Mouse (Mus musculus): ENCODE measurements around the gene Epm2aip1. TPM values are rescaled to one million over a fixed set of nuclear protein-coding genes. Genes with fewer than 3 reads are reported as not detected.

Gene Epm2aip1
- polyA plus RNA-seq, 1 experiment from 2014 or later = 28.0 TPM

DNA sequence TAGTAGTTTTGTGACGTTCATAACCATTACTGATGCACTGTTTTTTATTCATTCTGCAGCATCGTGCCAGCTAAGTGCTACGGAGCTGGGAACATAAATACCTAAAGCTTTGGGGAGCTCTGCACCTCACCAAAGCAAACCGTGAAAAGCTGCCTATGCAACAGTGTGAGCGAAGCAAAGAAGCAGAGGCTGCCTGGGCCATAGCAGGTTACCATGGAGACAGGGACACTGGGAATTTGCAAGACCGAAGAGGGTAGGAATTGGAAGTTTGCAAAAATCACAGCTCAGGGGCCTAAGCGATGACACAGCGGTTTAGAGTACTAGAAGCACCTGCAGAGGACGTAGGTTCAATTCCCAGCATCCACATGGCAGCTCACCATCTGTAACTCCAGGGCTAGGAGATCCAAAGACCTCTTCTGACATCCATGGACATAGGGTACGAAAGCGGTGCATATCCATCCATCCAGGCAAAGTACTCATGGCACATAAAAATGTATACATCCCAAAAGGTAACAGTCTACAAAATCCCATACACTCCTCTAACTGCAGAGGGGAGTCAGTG, 18.9 kb downstream of the Epm2aip1 start:
- H3K4me1 ChIP-seq = peaks cover 19% of the 10 kb centered on the region
- no peaks in the 10 kb centered on the region for H3K9me3 ChIP-seq
- no peak overlapping the region for H3K4me3 ChIP-seq
- H3K27me3 ChIP-seq (ENCODE audit: poor library complexity, severe bottlenecking) = no peaks in the 10 kb centered on the region
- no peak for DNase-seq (ENCODE audit: extremely low spot score, low spot score)
- WGBS = 78% methylated on average over 11 of the region's 11 CpGs
- no peak overlapping the region for H3K27ac ChIP-seq
- H3K36me3 ChIP-seq (replicated peaks) = no peaks in the 10 kb centered on the region

DNA sequence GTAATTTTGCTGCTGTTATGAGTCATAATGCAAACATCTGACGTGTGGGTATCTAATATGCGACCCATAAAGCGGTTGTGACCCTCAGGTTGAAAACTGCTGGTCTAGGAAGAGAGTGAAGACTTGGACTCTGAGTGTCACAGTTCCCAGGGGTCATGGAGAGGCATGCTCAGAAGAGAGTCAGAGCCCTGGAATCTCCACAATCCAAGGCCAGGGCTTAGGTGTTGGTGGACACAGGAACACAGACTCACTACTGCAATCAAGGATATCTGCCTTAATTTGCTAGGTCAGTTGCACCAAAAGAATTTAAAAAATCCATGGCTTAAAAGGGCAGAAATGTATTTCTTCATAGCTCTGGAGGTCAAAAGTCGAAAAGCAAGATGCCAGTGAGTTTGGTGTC, 21.5 kb downstream of the Epm2aip1 start:
- no peak overlapping the region for H3K27ac ChIP-seq
- no peaks in the 10 kb centered on the region for H3K27me3 ChIP-seq (ENCODE audit: poor library complexity, severe bottlenecking)
- no peak overlapping the region for H3K4me3 ChIP-seq
- 91% methylated on average over 4 of the region's 4 CpGs for WGBS
- DNase-seq (ENCODE audit: extremely low spot score, low spot score) = no peak
- H3K9me3 ChIP-seq = no peaks in the 10 kb centered on the region
- no peaks in the 10 kb centered on the region for H3K36me3 ChIP-seq (replicated peaks)
- peaks cover 12% of the 10 kb centered on the region for H3K4me1 ChIP-seq

GRCm38 (mm10) chr9:111294911-111295310, 23.2 kb downstream of the Epm2aip1 start:
- Histone ChIP-seq H3K27me3 (ENCODE audit: poor library complexity, severe bottlenecking) (no peaks in the 10 kb centered on the region), H3K4me3 (no peak overlapping the region), H3K9me3 (no peaks in the 10 kb centered on the region), H3K4me1 (peaks cover 3% of the 10 kb centered on the region), H3K27ac (no peak overlapping the region), H3K36me3 (replicated peaks) (no peaks in the 10 kb centered on the region)
- DNase-seq (ENCODE audit: extremely low spot score, low spot score) = no peak
- WGBS = 91% methylated on average over 6 of the region's 6 CpGs

DNA sequence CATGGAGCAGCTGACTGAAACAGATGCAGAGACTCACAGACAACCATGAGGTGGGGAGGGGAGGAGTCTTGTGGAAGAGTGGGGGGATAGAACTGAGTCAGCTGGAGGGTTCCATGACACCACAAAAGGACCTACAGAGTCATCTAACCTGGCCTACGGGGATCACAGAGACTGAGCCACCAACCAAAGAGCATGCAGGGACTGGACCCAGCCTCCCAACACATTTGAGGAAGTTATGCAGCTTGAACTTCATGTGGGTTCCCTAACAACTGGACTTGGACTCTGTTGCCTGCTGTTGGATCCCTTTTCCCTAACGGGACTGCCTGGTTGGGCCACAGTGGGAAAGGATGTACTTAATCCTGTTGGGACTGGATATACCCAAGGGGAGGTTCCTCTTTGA, 23.6 kb downstream of the Epm2aip1 start:
- no peaks in the 10 kb centered on the region for H3K27me3 ChIP-seq (ENCODE audit: poor library complexity, severe bottlenecking)

GRCm38 (mm10) chr9:111296433-111296832, 24.7 kb downstream of the Epm2aip1 start:
- Histone ChIP-seq H3K4me1 (no peaks in the 10 kb centered on the region), H3K27me3 (ENCODE audit: poor library complexity, severe bottlenecking) (no peaks in the 10 kb centered on the region), H3K4me3 (no peak overlapping the region), H3K36me3 (replicated peaks) (no peaks in the 10 kb centered on the region), H3K9me3 (no peaks in the 10 kb centered on the region), H3K27ac (no peak overlapping the region)
- 86% methylated on average over 7 of the region's 7 CpGs for WGBS
- DNase-seq (ENCODE audit: extremely low spot score, low spot score) = no peak

More for the DNA sequence above, 23.6 kb downstream of the Epm2aip1 start:
- no peaks in the 10 kb centered on the region for H3K9me3 ChIP-seq
- DNase-seq (ENCODE audit: extremely low spot score, low spot score) = no peak
- no peaks in the 10 kb centered on the region for H3K36me3 ChIP-seq (replicated peaks)
- H3K4me1 ChIP-seq = no peaks in the 10 kb centered on the region
- WGBS = 73% methylated on average over 2 of the region's 2 CpGs
- no peak overlapping the region for H3K27ac ChIP-seq
- H3K4me3 ChIP-seq = no peak overlapping the region

- H3K36me3 ChIP-seq (replicated peaks) = no peaks in the 10 kb centered on the region
- no peaks in the 10 kb centered on the region for H3K27me3 ChIP-seq (ENCODE audit: poor library complexity, severe bottlenecking)
- H3K4me3 ChIP-seq = no peak overlapping the region
- H3K9me3 ChIP-seq = no peaks in the 10 kb centered on the region
- no peaks in the 10 kb centered on the region for H3K4me1 ChIP-seq
- no peak for DNase-seq (ENCODE audit: extremely low spot score, low spot score)
- no peak overlapping the region for H3K27ac ChIP-seq
- 96% methylated on average over 2 of the region's 2 CpGs for WGBS
Measured at GRCm38 (mm10) chr9:111298606-111299005, 26.9 kb downstream of the Epm2aip1 start.

DNA sequence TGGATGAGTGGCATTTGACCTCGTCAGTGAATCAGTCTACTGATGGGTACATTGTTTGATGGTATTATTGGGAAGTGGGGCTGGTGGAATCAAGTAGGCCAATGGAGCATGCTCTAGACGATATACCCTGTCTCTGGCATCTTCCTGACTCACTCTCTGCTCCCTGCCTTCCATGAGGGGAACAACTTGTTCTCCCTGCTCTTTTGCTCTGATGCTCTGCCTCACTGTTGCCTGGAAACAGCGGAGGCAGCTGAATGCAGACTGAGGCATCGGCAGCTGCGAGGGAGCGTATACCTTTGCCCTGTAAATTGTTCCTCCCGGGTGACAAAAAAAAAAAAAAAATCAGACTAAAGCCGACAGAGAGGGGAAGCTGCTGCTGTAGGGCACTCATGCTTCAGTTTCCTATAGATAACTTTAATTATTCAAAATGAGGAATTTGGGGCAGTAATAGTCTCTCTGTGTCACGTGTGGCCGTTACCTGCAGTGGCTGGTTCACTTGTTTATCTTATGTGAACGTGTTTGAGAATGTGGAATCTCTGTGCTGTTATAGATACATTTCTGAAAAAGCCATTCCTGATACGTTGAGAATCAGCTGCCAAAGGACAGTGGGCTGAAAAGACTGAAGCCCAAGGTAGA, 30.6 kb downstream of the Epm2aip1 start:
- no peak for DNase-seq (ENCODE audit: extremely low spot score, low spot score)
- Histone ChIP-seq H3K27ac (no peak overlapping the region), H3K4me3 (no peak overlapping the region), H3K4me1 (no peaks in the 10 kb centered on the region), H3K9me3 (no peaks in the 10 kb centered on the region), H3K36me3 (replicated peaks) (no peaks in the 10 kb centered on the region), H3K27me3 (ENCODE audit: poor library complexity, severe bottlenecking) (no peaks in the 10 kb centered on the region)
- 79% methylated on average over 12 of the region's 12 CpGs for whole genome bisulfite sequencing

DNA sequence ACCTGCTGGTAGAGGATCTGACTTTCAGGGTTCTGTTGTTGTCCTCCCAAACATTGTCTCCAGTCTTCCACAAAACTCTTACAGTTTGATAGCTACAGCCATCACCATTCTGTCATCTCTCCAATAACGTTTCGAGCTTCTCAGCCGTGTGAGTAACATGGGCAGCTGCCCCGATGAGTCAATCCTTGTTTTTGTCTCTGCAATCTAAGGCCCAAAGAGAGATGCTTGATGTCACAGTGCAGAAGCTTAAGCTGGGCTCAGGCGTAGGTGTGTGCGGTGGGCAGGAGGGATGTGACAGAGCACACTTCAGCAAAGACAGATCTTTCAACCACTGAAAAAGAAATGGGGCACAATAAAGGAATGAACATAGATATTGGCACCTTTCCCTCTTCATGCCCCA, 32.3 kb downstream of the Epm2aip1 start:
- H3K27me3 ChIP-seq (ENCODE audit: poor library complexity, severe bottlenecking) = peaks cover 5% of the 10 kb centered on the region
- WGBS = 90% methylated on average over 6 of the region's 6 CpGs
- H3K36me3 ChIP-seq (replicated peaks) = no peaks in the 10 kb centered on the region

GRCm38 (mm10) chr9:111306142-111306541, 34.4 kb downstream of the Epm2aip1 start:
- Histone ChIP-seq H3K36me3 (replicated peaks) (no peaks in the 10 kb centered on the region), H3K9me3 (peaks cover 14% of the 10 kb centered on the region), H3K4me1 (0 out of 2 replicates have a peak, but pooled peaks cover under 1% of the 10 kb centered on the region), H3K27ac (no peak overlapping the region), H3K27me3 (ENCODE audit: poor library complexity, severe bottlenecking) (peaks cover 26% of the 10 kb centered on the region), H3K4me3 (no peak overlapping the region)
- DNase-seq (ENCODE audit: extremely low spot score, low spot score) = no peak
- WGBS = 85% methylated on average over 7 of the region's 7 CpGs

More for the DNA sequence above, 32.3 kb downstream of the Epm2aip1 start:
- no peak overlapping the region for H3K27ac ChIP-seq
- no peak overlapping the region for H3K4me3 ChIP-seq
- no peaks in the 10 kb centered on the region for H3K9me3 ChIP-seq
- DNase-seq (ENCODE audit: extremely low spot score, low spot score) = no peak
- H3K4me1 ChIP-seq = no peaks in the 10 kb centered on the region

GRCm38 (mm10) chr9:111311031-111311842, 39.5 kb downstream of the Epm2aip1 start, which contains the start of gene Trank1:
Trank1 (plus strand) TSS chr9:111311739.
- peaks cover 65% of the 10 kb centered on the region for H3K27me3 ChIP-seq (ENCODE audit: poor library complexity, severe bottlenecking)
- H3K9me3 ChIP-seq = peaks cover 15% of the 10 kb centered on the region
- 8% methylated on average over 70 of the region's 72 CpGs for WGBS
- peak within 1 kb of the TSS; percentile 56 for H3K4me3 ChIP-seq
- H3K4me1 ChIP-seq = peaks cover 18% of the 10 kb centered on the region
- peak; percentile 25 for DNase-seq (ENCODE audit: extremely low spot score, low spot score)
- no peaks in the 10 kb centered on the region for H3K36me3 ChIP-seq (replicated peaks)
- H3K27ac ChIP-seq = peak within 1 kb of the TSS; percentile 54; the same call in 1 of the 2 replicates

DNA sequence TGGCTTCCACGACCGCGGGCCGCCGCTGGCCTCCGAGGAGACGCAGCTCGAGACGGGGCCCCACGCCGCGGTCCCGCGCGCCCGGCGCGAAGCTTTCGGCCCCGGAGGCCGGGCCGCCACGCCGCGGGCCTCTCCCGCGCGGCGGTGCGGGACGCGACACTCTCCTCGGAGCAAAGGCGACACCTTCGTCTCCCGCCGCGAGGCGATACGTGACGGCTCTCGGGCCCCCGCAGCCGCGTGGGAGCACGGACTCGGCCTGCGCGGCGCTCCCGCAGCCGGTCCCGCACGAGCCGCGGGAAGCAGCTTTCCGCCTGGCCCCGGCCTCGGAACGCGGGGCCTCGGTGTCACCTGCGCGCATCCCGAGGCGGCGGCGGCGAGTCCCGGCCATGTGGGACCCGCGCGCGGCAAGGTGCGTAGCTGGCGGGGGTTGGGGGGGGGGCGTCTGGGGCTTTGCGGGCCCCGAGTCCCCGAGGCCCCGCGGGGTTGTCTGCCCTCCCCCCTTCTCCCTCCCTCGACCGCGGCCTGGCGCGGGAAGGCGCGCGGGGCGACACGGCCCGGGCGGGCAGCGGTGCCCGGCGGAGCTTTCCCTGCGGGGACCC, 40.2 kb downstream of the Epm2aip1 start:
- H3K4me3 ChIP-seq = peak overlapping the region; percentile 56
- H3K4me1 ChIP-seq = peaks cover 18% of the 10 kb centered on the region
- peaks cover 65% of the 10 kb centered on the region for H3K27me3 ChIP-seq (ENCODE audit: poor library complexity, severe bottlenecking)
- WGBS = 2% methylated on average over 81 of the region's 98 CpGs
- no peaks in the 10 kb centered on the region for H3K36me3 ChIP-seq (replicated peaks)
- H3K27ac ChIP-seq = peak overlapping the region; percentile 54; the same call in 1 of the 2 replicates
- no peak for DNase-seq (ENCODE audit: extremely low spot score, low spot score)
- H3K9me3 ChIP-seq = peaks cover 15% of the 10 kb centered on the region

GRCm38 (mm10) chr9:111312442-111313141, 40.9 kb downstream of the Epm2aip1 start:
- DNase-seq (ENCODE audit: extremely low spot score, low spot score) = peak; percentile 42
- peaks cover 18% of the 10 kb centered on the region for H3K4me1 ChIP-seq
- peak overlapping the region; percentile 54; the same call in 1 of the 2 replicates for H3K27ac ChIP-seq
- H3K4me3 ChIP-seq = peak overlapping the region; percentile 56
- no peaks in the 10 kb centered on the region for H3K36me3 ChIP-seq (replicated peaks)
- H3K27me3 ChIP-seq (ENCODE audit: poor library complexity, severe bottlenecking) = peaks cover 65% of the 10 kb centered on the region
- peaks cover 15% of the 10 kb centered on the region for H3K9me3 ChIP-seq
- WGBS = under 1% methylated on average over 50 of the region's 59 CpGs

Data from forebrain, embryonic 10.5 days (tissue).